Mouse (Mus musculus): ENCODE data around the gene Ddx24.
"Not testable (repeated sequence)": the region's sequence is repeated elsewhere in the genome, so short reads cannot be mapped to it uniquely, and the experiment has no call there.

Ddx24 gene

GRCm38 (mm10) chr12:103425729-103426470 lies at the start of gene Ddx24:
TSS of gene Ddx24 (minus strand) at chr12:103425830.
- peak; percentile 89 for DNase-seq (ENCODE audit: low read depth, low spot score)

GRCm38 (mm10) chr12:103474481-103474880 lies 48.9 kb upstream of the Ddx24 start:
- no peak for DNase-seq (ENCODE audit: low read depth, low spot score)

GRCm38 (mm10) chr12:103457140-103457539 lies 31.5 kb upstream of the Ddx24 start, which contains the start of gene Ifi27l2b:
TSS of gene Ifi27l2b (minus strand) at chr12:103457223.
- no peak for DNase-seq (ENCODE audit: low read depth, low spot score)

- DNase-seq (ENCODE audit: low read depth, low spot score) = not testable (repeated sequence)
Observed at GRCm38 (mm10) chr12:103456727-103457126, 31.1 kb upstream of the Ddx24 start.

GRCm38 (mm10) chr12:103453361-103453760 lies 27.7 kb upstream of the Ddx24 start:
- no peak for DNase-seq (ENCODE audit: low read depth, low spot score)

- DNase-seq (ENCODE audit: low read depth, low spot score) = no peak
Observed at GRCm38 (mm10) chr12:103445060-103445459, 19.4 kb upstream of the Ddx24 start.

- not testable (repeated sequence) for DNase-seq (ENCODE audit: low read depth, low spot score)
Observed at GRCm38 (mm10) chr12:103444261-103444660, 18.6 kb upstream of the Ddx24 start.

GRCm38 (mm10) chr12:103443524-103443923 lies 17.9 kb upstream of the Ddx24 start, which contains the start of gene Ifi27l2a:
TSS of gene Ifi27l2a (minus strand) at chr12:103443680.
- DNase-seq (ENCODE audit: low read depth, low spot score) = no peak

- DNase-seq (ENCODE audit: low read depth, low spot score) = no peak
Observed at GRCm38 (mm10) chr12:103437601-103438000, 12.0 kb upstream of the Ddx24 start.

GRCm38 (mm10) chr12:103434861-103435260 lies 9.2 kb upstream of the Ddx24 start:
- no peak for DNase-seq (ENCODE audit: low read depth, low spot score)

GRCm38 (mm10) chr12:103433986-103434731 lies 8.5 kb upstream of the Ddx24 start, which contains the start of gene Ifi27:
TSS of gene Ifi27 (plus strand) at chr12:103434211.
- no peak for DNase-seq (ENCODE audit: low read depth, low spot score)

GRCm38 (mm10) chr12:103433430-103433829 lies 7.8 kb upstream of the Ddx24 start:
- DNase-seq (ENCODE audit: low read depth, low spot score) = no peak

GRCm38 (mm10) chr12:103426710-103427109 lies 1.1 kb upstream of the Ddx24 start:
- DNase-seq (ENCODE audit: low read depth, low spot score) = no peak

GRCm38 (mm10) chr12:103425016-103425728 lies 458 bp downstream of the Ddx24 start:
- DNase-seq (ENCODE audit: low read depth, low spot score) = no peak

GRCm38 (mm10) chr12:103408144-103408543 lies 17.5 kb downstream of the Ddx24 start:
- DNase-seq (ENCODE audit: low read depth, low spot score) = no peak

GRCm38 (mm10) chr12:103407720-103408119 lies 17.9 kb downstream of the Ddx24 start, which contains the start of gene 9330161L09Rik:
TSS of gene 9330161L09Rik (minus strand) at chr12:103407820.
- DNase-seq (ENCODE audit: low read depth, low spot score) = no peak

- no peak for DNase-seq (ENCODE audit: low read depth, low spot score)
Observed at GRCm38 (mm10) chr12:103404131-103404530, 21.5 kb downstream of the Ddx24 start.

GRCm38 (mm10) chr12:103396751-103397150 lies 28.9 kb downstream of the Ddx24 start:
- no peak for DNase-seq (ENCODE audit: low read depth, low spot score)

- DNase-seq (ENCODE audit: low read depth, low spot score) = no peak
Observed at GRCm38 (mm10) chr12:103395486-103396275, 29.9 kb downstream of the Ddx24 start.

- no peak for DNase-seq (ENCODE audit: low read depth, low spot score)
Observed at GRCm38 (mm10) chr12:103393528-103393927, 32.1 kb downstream of the Ddx24 start.

GRCm38 (mm10) chr12:103391098-103391497 lies 34.5 kb downstream of the Ddx24 start:
- DNase-seq (ENCODE audit: low read depth, low spot score) = no peak
